Mouse (Mus musculus) ES-Bruce4 (cell line): ENCODE results near the gene Lef1.

ENCODE experiments used
- CTCF ChIP-seq: IDR thresholded peaks from one replicate; pipeline ENCODE4 v1.8.1; 2011; ENCODE audit warnings: low read depth, low read length
- POLR2A ChIP-seq: IDR thresholded peaks from one replicate; pipeline ENCODE4 v1.8.1; 2011; ENCODE audit warnings: low read length; ENCODE audit not compliant: insufficient read depth

DNA sequence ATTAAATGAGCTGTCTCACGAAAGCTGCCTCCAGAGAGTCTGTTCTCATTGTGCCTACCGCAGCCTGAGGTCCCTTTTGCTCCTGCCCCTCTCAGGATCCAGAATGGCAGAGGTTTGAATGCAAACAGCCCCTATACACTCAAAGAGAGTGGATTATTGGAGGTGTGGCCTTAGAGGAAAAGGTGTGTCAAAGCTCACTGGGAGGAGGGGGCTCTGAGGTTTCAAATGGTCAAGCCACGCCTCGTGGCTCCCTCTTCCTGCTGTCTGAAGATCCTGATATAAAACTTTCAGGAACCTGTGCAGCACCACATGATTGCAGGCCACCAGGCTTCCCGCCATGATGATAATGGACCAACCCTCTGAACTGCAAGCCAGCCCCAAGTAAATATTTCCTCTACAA, 137.6 kb downstream of the Lef1 start:
- TF ChIP-seq CTCF (no peak), POLR2A (no peak)
